Mouse (Mus musculus) cerebellum, adult 9-11 months (tissue): ENCODE data around the gene Rsph14.

ENCODE experiments used
- DNase-seq: peaks from one replicate; pipeline ENCODE4 v3.0.0; 2022

The Rsph14 gene

DNA sequence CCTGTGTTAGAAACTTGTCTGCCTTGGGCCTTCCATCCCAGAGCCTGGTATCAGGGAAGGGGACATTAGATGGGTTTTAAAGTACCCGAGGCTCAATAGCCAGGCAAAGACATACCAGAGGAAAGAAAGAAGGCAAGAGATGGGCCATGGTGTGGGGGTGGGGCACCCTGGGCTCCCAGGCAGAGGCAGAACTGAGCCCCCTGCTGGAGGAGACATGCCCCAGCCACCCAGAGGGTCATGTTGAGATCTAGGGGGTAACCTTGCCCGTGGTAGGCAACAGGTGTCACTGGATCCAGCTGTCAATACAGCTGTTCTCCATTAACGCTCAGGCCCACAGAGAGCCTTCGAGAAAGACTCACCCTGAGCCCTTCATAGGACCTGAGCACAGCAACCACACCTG is 42.6 kb downstream of the Rsph14 start:
- DNase-seq = no peak

DNA sequence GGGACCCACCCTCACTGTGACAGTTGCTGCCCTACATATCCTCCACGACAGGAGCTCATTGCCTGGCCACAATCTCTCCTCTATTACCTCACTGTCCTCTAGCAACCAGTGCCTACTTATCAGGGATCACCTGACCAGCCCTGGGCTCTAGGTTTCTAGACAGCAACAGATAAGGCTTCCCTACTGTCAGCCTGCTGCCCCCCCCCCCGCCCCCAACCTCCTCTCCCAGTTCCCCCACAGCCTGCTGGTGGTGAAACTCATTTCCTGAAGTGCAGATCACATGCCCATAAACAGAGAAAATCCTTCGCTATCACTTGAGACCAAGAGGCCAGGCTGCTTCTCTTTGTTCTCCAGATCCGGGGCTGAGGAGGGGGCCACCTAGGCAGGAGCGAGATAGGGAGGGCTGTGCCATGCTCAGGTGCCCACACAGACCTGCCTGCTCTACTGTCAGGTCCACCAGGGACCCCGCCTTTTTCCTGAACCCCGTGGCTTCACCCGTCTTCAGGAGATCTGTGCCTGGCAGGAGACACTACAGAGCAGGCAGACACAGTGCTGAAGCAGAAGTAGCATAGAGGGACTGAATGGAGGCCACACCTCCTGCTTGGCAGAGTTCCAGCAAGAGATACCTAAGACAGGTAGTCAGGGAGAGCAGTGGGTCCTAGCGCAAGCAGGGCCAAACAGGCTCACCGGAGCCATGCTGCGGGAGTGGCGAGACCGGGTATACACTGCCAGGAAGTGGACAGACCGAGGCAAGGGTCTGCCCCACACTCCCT is 44.5 kb downstream of the Rsph14 start:
- no peak for DNase-seq

DNA sequence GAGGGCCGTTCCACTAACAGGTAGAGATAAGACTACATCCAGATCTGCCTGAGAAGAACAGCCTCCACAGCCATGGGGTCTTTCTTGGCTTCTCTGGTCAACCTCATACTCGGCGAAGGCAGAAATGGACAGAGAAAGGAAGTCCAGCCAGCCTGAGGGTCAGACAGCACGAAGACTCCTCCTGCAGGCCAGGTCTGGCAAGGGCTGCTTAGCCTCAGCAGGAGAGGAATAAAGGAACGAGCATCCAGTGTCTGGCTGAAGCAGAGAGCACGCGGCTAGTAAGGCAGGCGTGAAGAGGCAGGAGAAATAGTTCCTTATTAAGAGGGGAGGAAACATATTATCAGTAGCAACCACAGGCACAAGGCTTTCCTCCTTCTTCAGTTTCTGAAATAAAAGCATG is 49.2 kb downstream of the Rsph14 start:
- no peak for DNase-seq

DNA sequence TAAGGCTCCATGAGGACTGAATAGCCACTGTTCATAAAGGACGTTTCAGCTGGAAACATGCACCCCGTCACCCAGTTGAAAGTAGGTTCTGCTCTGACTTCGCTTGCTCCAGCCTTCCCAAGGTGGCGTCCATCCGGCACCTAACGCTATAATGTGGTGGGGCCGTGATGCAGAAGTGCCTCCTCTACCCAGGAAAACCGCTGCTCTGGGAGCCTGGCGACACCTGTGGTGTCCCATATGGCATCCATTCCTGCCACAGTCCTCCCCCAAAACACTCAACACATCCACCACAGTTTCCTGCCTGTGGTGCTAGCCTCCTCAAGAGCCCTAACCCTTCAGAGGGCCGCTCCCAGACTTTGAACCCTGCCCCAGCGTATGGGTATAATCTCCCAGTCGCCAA is 51.2 kb downstream of the Rsph14 start:
- DNase-seq = no peak

DNA sequence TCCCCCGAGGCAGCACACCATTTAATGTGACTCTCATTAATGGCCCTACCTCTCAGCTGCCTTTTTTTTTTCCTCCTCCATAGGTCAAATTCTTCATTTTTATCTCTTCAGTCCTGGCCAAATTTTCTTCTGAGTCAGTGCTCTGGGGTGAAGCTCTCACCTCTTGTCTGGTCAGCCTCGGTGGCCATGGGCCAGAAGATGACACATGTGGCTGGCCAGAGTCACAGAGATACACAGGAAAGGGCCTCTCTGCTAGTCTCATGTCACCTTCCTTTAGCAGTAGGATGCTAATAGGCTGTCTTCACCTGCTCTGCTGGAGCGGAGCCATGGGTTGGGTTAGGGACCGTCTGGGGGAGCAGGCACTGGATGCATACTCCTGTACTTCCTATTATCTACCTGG is 54.3 kb downstream of the Rsph14 start:
- no peak for DNase-seq

DNA sequence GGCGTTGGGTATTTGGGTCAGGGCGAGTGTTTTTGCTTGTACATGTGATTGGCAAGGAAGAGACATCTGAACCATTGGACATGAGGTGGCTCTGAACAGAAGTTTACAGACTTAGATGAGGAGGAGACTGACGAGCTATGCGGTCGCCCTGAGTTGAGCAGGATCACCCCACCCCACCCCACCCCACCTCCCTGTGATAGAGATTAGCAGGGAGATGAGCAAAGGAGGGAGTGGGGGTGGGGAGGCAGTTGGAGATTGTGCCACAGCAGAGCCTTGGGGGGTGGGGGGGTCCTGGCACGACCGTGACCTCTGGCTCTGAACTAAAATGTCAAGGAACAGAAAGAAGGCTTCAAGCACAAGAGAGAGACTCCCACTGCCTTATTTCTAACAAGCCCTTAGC is 56.0 kb downstream of the Rsph14 start:
- DNase-seq = no peak

DNA sequence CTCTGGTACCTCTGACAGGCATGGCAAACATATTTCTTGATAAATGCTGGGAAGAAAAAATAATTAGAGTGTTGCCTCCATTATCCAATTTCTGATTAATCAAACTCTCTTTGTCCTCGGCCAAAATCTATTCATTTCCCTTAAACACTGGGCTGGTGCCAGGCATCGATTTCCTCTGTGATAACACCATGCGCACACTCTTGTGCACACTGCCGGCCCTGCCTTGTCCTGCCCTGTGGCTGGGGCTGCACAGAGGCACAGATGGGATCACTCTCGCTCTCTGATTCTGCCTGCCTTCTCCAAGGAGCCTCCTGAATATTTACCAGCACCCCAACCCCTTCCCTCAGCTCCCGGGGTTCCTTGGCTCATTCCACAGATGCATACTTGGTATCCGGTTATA is 56.8 kb downstream of the Rsph14 start:
- no peak for DNase-seq

DNA sequence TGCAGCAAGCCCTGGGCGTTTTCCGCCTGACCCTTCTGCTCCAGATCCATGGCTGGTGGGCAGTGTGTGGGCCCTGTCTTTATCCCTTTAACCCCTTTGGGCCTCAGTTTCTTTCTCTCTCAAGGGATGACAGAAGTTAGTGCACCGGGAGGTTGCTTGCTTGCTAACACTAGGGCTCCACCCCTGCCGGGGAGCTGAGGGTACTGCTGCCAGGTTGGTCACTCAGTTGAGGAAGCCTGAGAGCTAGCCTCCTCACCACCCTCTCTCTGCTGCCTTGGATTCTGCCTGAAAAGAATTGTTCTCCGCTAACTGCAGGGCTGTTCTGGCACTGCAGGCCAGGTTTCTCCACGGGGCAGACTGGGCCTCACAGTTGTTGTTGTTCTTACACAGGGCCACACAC is 59.4 kb downstream of the Rsph14 start:
- no peak for DNase-seq

DNA sequence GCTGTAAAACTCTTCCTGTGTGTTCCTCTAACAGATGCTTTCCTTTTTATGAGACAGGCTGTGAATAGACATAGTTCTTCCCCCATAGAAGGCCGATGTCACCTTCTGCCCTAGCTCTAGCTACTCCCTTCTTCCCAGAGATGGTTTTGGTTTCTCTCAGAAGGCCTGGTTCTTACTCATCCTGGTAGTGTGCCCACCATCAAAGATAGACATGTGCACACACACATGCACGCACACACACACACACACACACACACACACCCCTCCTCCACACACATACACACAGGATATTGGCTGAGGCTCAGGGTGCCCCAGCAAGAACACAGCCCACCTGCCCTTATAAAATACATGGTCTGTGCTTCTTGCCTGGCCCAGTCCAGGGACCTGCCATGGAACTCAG is 63.1 kb downstream of the Rsph14 start:
- DNase-seq = no peak

DNA sequence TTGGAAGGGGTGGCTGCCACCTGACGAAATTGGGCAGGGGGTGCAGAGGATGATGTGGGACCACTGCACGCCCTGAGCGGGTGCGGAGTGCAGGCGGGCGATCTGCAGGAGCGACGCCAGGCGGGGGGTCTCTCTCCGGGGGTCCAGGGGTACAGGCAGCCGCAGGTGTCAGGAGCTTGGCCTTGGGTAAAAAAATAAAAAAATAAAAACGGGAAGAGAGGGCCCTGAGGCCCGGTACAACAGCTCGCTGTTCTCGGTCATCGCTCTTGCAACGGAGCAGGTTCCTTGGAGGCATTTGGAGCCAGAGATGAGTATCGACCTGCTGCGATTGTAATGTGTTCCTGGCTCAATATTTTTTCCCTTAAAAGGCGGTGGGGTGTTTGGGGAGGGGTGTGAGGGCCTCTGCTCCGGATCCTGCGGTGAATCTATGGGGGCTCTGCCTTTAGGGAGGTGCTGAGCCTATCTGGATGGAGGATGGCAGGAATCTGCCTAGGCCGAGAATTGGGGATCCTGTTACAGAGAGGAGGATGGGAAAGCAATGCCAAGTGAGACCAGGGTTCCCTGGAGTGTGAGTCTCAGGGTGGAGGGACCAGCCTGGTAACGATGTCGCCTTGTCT is 64.6 kb downstream of the Rsph14 start:
- peak; percentile 81 for DNase-seq

DNA sequence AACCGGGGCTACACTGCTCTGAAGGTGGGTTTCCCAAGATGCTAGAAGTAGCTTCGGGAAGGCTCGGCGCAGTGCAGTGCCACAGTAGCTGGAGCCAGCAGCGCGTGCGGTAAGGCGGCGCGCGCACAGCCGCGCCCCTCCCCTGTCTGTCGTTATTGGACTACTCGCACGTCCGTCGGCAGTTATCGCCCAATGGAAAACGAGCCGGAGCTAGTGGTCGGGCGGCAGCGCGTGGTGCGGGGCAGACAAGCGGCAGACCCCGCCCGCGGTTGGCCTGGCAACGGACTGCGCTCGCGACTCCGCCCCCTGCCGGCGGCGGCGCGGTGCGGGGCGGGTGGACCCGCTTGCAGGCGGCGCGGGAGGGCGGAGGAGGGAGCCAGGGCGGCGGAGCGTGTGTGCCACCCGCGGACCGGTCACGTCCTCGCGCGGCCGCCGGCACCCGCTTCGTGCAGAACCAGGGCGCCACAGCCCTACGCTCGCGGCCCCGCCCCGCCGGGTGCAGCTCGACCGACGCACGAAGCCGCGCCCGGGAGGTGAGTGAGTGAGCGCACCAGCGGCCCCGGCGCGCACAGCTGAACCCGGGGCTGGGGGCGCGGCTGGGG is 65.4 kb downstream of the Rsph14 start, which contains the start of gene Gnaz:
Gnaz (plus strand) TSS at position 328 of the 602 bp plus-strand sequence.
- DNase-seq = peak; percentile 99

DNA sequence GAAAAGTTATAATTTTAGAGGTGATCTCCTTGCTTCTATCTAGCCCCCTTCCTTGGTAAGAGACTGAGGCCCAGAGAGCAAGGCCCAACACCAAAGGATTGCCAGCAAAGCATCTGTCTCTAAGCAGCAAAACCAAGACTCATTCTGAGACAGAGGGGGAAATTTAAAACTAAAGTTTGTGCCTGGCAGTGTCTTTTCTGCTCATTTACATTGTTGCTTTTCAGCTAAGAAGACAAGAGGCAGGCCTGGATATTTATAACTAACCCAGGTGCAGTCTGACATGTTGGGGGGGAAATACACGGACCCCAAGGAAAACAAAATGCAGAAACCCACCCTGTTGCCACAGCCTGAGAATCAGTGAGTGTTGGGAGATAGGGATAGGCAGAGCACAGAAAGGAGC is 68.0 kb downstream of the Rsph14 start:
- no peak for DNase-seq

DNA sequence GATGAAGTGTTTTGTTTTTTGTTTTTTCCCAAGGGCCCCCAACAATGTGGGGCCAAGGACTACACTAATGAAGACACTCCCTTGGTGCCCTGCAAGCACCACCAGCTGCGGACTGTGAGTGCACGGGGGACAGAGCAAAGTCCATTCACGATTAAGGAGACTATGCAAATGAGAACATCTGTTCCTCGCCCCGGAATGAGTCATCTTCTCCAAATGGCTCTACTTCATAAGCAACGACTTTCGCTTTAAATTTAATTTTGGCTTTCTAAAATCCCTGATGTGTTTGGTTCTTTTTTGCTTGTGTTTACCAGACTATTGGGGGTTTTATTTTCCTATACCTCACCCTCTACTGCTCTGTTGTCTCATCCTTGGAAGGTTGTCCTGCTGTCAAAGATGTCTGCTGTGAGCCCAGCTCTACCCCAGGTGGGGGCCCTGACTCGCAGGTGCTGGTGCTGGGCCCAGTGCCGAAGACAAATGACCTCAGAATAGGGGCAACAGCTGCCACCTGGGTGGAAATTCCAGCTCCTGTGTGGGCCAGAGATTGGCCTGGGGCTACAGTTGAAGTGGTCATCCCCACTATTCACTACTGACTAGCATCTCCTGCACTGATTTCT is 79.4 kb downstream of the Rsph14 start:
- DNase-seq = no peak

DNA sequence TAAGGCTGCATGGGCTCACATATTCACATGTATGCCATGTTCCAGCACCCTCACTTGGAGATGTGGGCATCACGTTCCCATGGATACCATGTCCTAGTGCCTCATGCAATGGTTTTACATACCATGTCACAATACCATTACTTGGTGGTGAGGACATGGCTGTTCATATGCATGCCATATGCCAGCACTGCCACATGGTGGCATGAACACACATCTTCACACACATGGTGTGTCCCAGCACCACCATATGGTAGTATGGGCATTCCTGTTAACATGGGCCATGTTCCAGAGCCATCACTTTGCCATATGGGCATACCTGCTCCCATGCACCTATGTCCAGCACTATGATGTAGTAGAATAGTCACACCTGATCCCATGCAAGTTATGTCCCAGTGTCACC is 91.6 kb downstream of the Rsph14 start:
- DNase-seq = no peak

DNA sequence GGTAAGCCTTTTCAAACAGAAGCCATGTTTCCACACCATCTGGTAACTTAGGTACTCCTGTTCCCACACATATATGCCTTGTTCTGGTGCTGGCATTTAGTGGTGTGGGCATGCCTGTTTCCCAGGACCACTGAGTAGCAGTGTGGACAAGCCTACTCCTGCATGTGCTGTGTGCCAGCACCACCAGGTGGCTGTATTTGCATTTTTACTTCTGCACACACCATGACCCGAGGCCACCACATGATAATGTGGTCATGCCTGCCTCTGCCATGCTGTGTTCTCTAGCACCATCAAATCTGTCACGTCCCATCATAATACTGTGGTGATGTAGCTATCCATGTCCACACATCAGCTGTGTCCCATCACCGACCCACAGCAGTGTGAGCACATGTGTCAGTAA is 93.1 kb downstream of the Rsph14 start:
- no peak for DNase-seq

DNA sequence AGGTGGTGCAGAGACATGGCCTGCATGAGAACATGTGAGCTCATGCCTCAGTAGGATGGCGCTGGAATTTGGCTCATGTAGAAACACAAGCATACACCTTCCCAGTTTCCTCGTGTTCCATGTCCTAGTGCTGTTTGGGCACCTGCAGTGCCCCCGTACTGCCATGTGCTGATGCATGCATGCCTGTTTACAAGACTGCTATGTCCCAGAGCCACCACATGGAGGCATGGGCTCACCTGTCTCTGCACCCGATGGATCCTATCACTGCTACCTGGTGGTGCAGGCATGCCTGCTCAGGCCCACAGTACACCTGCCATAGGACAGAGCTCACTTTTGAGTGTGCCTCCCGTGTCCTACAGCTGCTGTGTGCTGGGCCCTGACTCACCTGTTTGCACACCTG is 94.0 kb downstream of the Rsph14 start:
- DNase-seq = no peak

DNA sequence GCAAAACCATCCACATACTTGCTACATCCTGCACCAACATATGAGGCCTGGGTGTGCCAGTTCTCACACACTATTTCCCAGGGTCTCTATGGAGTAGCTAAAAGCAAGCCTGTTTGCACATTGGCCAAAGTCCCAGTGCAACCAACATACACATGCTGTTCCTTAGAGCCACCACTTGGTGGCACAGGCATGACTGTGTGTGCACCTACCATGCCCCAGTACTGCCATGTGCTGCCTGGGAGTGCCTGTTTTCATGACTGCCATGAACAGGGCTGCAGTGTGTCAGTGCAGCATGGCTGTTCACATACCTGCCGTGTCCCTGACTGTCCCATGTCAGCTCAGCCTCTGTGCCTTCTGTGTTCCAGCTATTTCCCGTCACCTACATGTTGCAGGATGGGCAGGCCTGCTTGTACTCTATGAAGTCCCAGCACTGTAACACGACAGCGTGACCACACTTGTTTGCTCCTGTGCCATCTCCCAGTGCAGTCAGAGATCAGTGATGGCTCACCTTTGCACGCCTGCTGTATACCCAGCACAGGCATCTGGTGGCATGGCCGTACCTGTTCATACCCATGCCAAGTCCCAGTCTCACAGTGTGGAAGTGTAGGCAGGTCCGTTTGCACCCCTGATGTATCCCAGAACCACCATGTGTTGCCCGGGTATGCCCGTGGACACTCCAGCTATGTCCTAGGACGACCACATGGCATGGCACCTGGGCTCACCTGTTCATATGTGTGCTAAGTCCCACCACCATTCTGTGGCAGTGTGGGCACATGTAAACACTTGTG is 95.2 kb downstream of the Rsph14 start:
- no peak for DNase-seq

DNA sequence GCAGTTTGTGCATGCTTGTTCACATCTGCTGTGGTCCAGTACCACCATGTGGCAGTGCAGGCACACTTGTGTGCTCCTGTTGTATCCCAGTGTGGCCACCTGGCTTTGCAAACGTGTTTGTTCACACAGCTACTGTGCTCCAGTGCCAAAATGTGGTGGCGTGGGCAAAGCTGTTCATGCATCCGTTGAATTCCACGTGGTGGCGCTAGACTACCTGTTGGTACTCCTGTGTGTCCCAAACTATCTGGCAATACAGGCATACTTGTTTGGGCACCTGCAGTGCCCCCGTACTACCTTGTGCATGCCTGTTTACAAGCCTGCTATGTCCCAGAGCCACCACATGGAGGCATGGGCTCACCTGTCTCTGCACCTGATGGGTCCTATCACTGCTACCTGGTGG is 97.4 kb downstream of the Rsph14 start:
- DNase-seq = peak; percentile 43

DNA sequence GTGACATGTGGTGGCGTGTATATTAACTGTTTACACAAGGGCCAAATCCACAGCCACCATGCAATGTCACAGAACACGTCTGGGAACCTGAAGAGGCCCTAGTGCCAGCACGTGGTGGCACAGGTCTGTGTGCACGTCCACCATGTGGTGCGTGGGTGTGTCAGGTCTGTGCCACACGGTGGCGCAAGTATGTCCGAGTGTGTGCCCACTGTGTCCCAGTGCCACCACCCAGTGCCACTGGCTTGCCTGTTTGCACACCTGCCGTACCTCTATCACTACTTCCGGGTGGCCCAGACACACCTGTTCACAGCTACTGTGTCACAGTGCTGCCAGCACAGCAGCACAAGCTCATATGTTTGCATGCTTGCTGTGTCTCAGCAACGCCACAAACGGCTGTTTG is 97.9 kb downstream of the Rsph14 start:
- DNase-seq = no peak

DNA sequence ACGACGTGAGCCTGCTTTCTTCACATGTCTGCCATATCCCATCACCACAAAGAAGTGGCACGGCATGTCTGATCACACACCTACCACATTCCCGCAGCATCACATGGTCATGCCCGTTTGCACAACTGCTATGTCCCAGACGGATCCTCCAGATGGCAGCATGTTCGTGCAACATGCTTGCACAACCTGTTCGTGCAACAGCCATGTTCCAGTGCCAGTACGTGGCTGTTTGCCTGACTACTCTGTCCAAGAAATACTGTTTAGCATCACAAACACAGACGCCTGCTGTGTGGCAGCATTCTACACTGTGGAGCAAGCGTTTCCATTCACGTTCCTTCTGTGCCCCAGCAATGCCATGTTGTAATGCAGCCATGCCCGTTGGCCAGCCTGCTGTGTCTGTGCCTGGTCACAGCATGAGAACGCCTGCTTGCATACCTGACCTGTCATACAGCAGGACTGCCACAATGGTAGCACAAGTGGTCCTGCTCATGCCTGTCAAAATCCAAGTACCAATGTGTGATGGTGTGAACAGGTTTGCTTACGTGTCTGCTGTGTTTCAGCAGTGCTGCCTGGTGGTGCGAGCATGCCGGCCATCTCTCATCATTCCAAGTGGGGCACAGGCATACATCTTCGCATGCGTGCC is 98.7 kb downstream of the Rsph14 start:
- DNase-seq = no peak

DNA sequence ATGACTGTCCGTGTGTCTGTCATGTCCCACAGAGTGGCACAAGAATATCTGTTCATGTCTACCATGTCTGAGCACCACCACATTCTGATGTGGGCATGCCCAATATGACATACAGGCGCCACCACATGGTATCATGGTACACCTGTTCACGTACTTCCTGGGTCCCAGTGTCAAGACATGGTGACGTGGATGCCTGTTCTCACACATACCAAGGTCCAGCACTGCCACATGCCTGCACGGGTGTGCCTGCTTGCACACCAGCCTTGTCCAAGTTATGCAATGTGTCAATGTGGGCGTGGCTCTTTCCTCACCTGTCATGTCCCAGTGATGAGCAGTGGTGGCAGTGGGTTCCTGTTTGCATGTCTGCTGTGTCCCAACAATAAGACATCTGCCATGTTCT is 99.9 kb downstream of the Rsph14 start:
- DNase-seq = no peak

DNA sequence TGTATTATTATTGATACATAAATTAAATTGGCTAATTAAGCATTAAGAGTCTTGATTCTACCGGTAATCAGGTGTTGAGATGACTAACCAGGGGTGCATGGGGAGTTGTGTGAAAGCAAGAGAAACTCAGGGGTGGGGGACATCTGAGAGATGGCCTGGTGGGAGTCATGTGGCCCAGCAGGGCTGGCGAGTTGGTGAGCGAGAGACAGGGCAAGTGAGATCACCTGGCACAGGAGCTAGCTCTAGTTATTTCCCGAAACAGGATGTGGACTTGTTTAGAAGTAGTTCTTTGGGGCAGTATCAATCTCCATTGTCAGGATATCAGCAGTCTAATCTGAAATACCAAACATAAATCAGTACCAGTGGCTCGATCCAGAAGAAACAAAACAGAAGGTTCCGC is 100.8 kb downstream of the Rsph14 start:
- DNase-seq = no peak

DNA sequence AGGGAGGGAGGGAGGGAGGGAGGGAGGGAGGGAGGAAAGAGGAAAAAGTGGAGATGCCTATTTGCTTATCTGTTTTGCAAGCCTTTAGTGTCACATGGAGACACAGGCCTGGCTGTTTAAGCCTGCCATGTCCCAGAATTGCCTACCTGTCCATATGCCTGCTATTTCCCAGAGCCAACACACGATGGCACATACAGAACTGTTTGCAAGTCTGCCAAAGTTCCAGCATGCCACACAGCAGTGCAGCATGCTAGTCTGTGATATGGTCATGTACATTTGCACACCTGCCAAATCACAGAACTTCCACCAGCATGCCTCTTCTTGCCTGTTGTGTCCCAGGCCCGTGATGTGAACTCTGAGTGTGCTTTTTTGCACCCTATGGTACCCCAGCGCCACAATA is 101.8 kb downstream of the Rsph14 start:
- peak; percentile 36 for DNase-seq
